Mouse (Mus musculus): ENCODE measurements around the gene Psen2. TPM values are rescaled to one million over a fixed set of nuclear protein-coding genes. Genes with fewer than 3 reads are reported as not detected.

Psen2 gene
- polyA plus RNA-seq, 1 experiment from 2014 or later: 31.3 TPM

GRCm38 (mm10) chr1:180185877-180186276, 77.4 kb downstream of the Psen2 start:
- WGBS: 65% methylated on average over 5 of the region's 5 CpGs
- Histone ChIP-seq H3K27ac (ENCODE audit: low read depth, low read length) (no peak overlapping the region), H3K4me1 (replicated peaks; ENCODE audit: control insufficient read depth, insufficient read depth, low read length) (peaks cover 14% of the 10 kb centered on the region), H3K9ac (ENCODE audit: low read depth, low read length) (no peak overlapping the region), H3K36me3 (ENCODE audit: control insufficient read depth, insufficient read depth, low read length) (no peaks in the 10 kb centered on the region), H3K27me3 (replicated peaks; ENCODE audit: control insufficient read depth, insufficient read depth, low read length) (no peaks in the 10 kb centered on the region), H3K9me3 (ENCODE audit: control insufficient read depth, low read length) (no peaks in the 10 kb centered on the region), H3K4me3 (ENCODE audit: low read depth, low read length) (no peak overlapping the region), H3K4me2 (no peak overlapping the region)
- DNase-seq (ENCODE audit: low spot score) (no peak), ATAC-seq (replicated peaks; ENCODE audit: low FRiP score) (no peak)

GRCm38 (mm10) chr1:180184768-180185167, 78.5 kb downstream of the Psen2 start:
- no peaks in the 10 kb centered on the region for H3K36me3 ChIP-seq (ENCODE audit: control insufficient read depth, insufficient read depth, low read length)
- no peaks in the 10 kb centered on the region for H3K27me3 ChIP-seq (replicated peaks; ENCODE audit: control insufficient read depth, insufficient read depth, low read length)
- no peak for DNase-seq (ENCODE audit: low spot score)
- ATAC-seq (replicated peaks; ENCODE audit: low FRiP score): peak; percentile 89
- no peak overlapping the region for H3K4me3 ChIP-seq (ENCODE audit: low read depth, low read length)
- H3K4me2 ChIP-seq: peak overlapping the region; percentile 30; the same call in 1 of the 2 replicates
- H3K27ac ChIP-seq (ENCODE audit: low read depth, low read length): no peak overlapping the region
- H3K4me1 ChIP-seq (replicated peaks; ENCODE audit: control insufficient read depth, insufficient read depth, low read length): peaks cover 14% of the 10 kb centered on the region
- 27% methylated on average over 7 of the region's 7 CpGs for WGBS
- H3K9ac ChIP-seq (ENCODE audit: low read depth, low read length): no peak overlapping the region
- no peaks in the 10 kb centered on the region for H3K9me3 ChIP-seq (ENCODE audit: control insufficient read depth, low read length)

- Histone ChIP-seq H3K27ac (ENCODE audit: low read depth, low read length) (no peak overlapping the region), H3K4me3 (ENCODE audit: low read depth, low read length) (no peak overlapping the region), H3K27me3 (replicated peaks; ENCODE audit: control insufficient read depth, insufficient read depth, low read length) (no peaks in the 10 kb centered on the region), H3K4me1 (replicated peaks; ENCODE audit: control insufficient read depth, insufficient read depth, low read length) (peaks cover 14% of the 10 kb centered on the region), H3K36me3 (ENCODE audit: control insufficient read depth, insufficient read depth, low read length) (no peaks in the 10 kb centered on the region), H3K4me2 (no peak overlapping the region), H3K9ac (ENCODE audit: low read depth, low read length) (no peak overlapping the region), H3K9me3 (ENCODE audit: control insufficient read depth, low read length) (no peaks in the 10 kb centered on the region)
- DNase-seq (ENCODE audit: low spot score): no peak
- 83% methylated on average over 6 of the region's 6 CpGs for WGBS
- no peak for ATAC-seq (replicated peaks; ENCODE audit: low FRiP score)
Measured at GRCm38 (mm10) chr1:180183525-180184159, 79.6 kb downstream of the Psen2 start.

- DNase-seq (ENCODE audit: low spot score) (no peak), ATAC-seq (replicated peaks; ENCODE audit: low FRiP score) (no peak)
- Histone ChIP-seq H3K27me3 (replicated peaks; ENCODE audit: control insufficient read depth, insufficient read depth, low read length) (no peaks in the 10 kb centered on the region), H3K9me3 (ENCODE audit: control insufficient read depth, low read length) (no peaks in the 10 kb centered on the region), H3K9ac (ENCODE audit: low read depth, low read length) (no peak overlapping the region), H3K4me3 (ENCODE audit: low read depth, low read length) (no peak overlapping the region), H3K27ac (ENCODE audit: low read depth, low read length) (no peak overlapping the region), H3K4me2 (no peak overlapping the region), H3K4me1 (replicated peaks; ENCODE audit: control insufficient read depth, insufficient read depth, low read length) (peaks cover 14% of the 10 kb centered on the region), H3K36me3 (ENCODE audit: control insufficient read depth, insufficient read depth, low read length) (no peaks in the 10 kb centered on the region)
- WGBS: 66% methylated on average over 3 of the region's 3 CpGs
Measured at GRCm38 (mm10) chr1:180182731-180183130, 80.5 kb downstream of the Psen2 start.

GRCm38 (mm10) chr1:180181966-180182319, 81.3 kb downstream of the Psen2 start:
- no peak for DNase-seq (ENCODE audit: low spot score)
- Histone ChIP-seq H3K4me3 (ENCODE audit: low read depth, low read length) (no peak overlapping the region), H3K27me3 (replicated peaks; ENCODE audit: control insufficient read depth, insufficient read depth, low read length) (no peaks in the 10 kb centered on the region), H3K27ac (ENCODE audit: low read depth, low read length) (no peak overlapping the region), H3K4me1 (replicated peaks; ENCODE audit: control insufficient read depth, insufficient read depth, low read length) (peaks cover 14% of the 10 kb centered on the region), H3K4me2 (no peak overlapping the region), H3K9ac (ENCODE audit: low read depth, low read length) (no peak overlapping the region), H3K36me3 (ENCODE audit: control insufficient read depth, insufficient read depth, low read length) (no peaks in the 10 kb centered on the region), H3K9me3 (ENCODE audit: control insufficient read depth, low read length) (no peaks in the 10 kb centered on the region)
- WGBS: 84% methylated on average over 9 of the region's 9 CpGs
- ATAC-seq (replicated peaks; ENCODE audit: low FRiP score): no peak

GRCm38 (mm10) chr1:180181304-180181965, 81.8 kb downstream of the Psen2 start:
- 83% methylated on average over 7 of the region's 7 CpGs for WGBS
- Histone ChIP-seq H3K9me3 (ENCODE audit: control insufficient read depth, low read length) (no peaks in the 10 kb centered on the region), H3K4me2 (no peak overlapping the region), H3K27ac (ENCODE audit: low read depth, low read length) (no peak overlapping the region), H3K4me1 (replicated peaks; ENCODE audit: control insufficient read depth, insufficient read depth, low read length) (peaks cover 14% of the 10 kb centered on the region), H3K27me3 (replicated peaks; ENCODE audit: control insufficient read depth, insufficient read depth, low read length) (no peaks in the 10 kb centered on the region), H3K36me3 (ENCODE audit: control insufficient read depth, insufficient read depth, low read length) (no peaks in the 10 kb centered on the region), H3K4me3 (ENCODE audit: low read depth, low read length) (no peak overlapping the region), H3K9ac (ENCODE audit: low read depth, low read length) (no peak overlapping the region)
- no peak for DNase-seq (ENCODE audit: low spot score)
- ATAC-seq (replicated peaks; ENCODE audit: low FRiP score): no peak

- Histone ChIP-seq H3K4me1 (replicated peaks; ENCODE audit: control insufficient read depth, insufficient read depth, low read length) (peaks cover 8% of the 10 kb centered on the region; the same call in 1 of the 2 replicates), H3K4me3 (ENCODE audit: low read depth, low read length) (no peak overlapping the region), H3K4me2 (no peak overlapping the region), H3K9me3 (ENCODE audit: control insufficient read depth, low read length) (no peaks in the 10 kb centered on the region), H3K36me3 (ENCODE audit: control insufficient read depth, insufficient read depth, low read length) (no peaks in the 10 kb centered on the region), H3K27ac (ENCODE audit: low read depth, low read length) (no peak overlapping the region), H3K27me3 (replicated peaks; ENCODE audit: control insufficient read depth, insufficient read depth, low read length) (no peaks in the 10 kb centered on the region), H3K9ac (ENCODE audit: low read depth, low read length) (no peak overlapping the region)
- ATAC-seq (replicated peaks; ENCODE audit: low FRiP score) (no peak), DNase-seq (ENCODE audit: low spot score) (no peak)
- 90% methylated on average over 2 of the region's 2 CpGs for WGBS
Measured at GRCm38 (mm10) chr1:180179840-180180239, 83.4 kb downstream of the Psen2 start.

- no peak overlapping the region for H3K9ac ChIP-seq (ENCODE audit: low read depth, low read length)
- no peaks in the 10 kb centered on the region for H3K36me3 ChIP-seq (ENCODE audit: control insufficient read depth, insufficient read depth, low read length)
- H3K4me2 ChIP-seq: no peak overlapping the region
- no peaks in the 10 kb centered on the region for H3K27me3 ChIP-seq (replicated peaks; ENCODE audit: control insufficient read depth, insufficient read depth, low read length)
- 0 out of 2 replicates have a peak, but pooled peaks cover 6% of the 10 kb centered on the region for H3K4me1 ChIP-seq (replicated peaks; ENCODE audit: control insufficient read depth, insufficient read depth, low read length)
- DNase-seq (ENCODE audit: low spot score) (no peak), ATAC-seq (replicated peaks; ENCODE audit: low FRiP score) (no peak)
- H3K4me3 ChIP-seq (ENCODE audit: low read depth, low read length): no peak overlapping the region
- no peak overlapping the region for H3K27ac ChIP-seq (ENCODE audit: low read depth, low read length)
- WGBS: 92% methylated on average over 4 of the region's 4 CpGs
- H3K9me3 ChIP-seq (ENCODE audit: control insufficient read depth, low read length): no peaks in the 10 kb centered on the region
Measured at GRCm38 (mm10) chr1:180179100-180179499, 84.1 kb downstream of the Psen2 start.

- no peak overlapping the region for H3K27ac ChIP-seq (ENCODE audit: low read depth, low read length)
- ATAC-seq (replicated peaks; ENCODE audit: low FRiP score): no peak
- 86% methylated on average over 9 of the region's 9 CpGs for WGBS
Measured at GRCm38 (mm10) chr1:180178340-180178739, 84.9 kb downstream of the Psen2 start.

More at GRCm38 (mm10) chr1:180178340-180178739, 84.9 kb downstream of the Psen2 start:
- no peak overlapping the region for H3K9ac ChIP-seq (ENCODE audit: low read depth, low read length)
- no peak overlapping the region for H3K4me3 ChIP-seq (ENCODE audit: low read depth, low read length)
- no peak for DNase-seq (ENCODE audit: low spot score)
- H3K27me3 ChIP-seq (replicated peaks; ENCODE audit: control insufficient read depth, insufficient read depth, low read length): no peaks in the 10 kb centered on the region
- 0 out of 2 replicates have a peak, but pooled peaks cover 6% of the 10 kb centered on the region for H3K4me1 ChIP-seq (replicated peaks; ENCODE audit: control insufficient read depth, insufficient read depth, low read length)
- H3K9me3 ChIP-seq (ENCODE audit: control insufficient read depth, low read length): no peaks in the 10 kb centered on the region
- no peak overlapping the region for H3K4me2 ChIP-seq
- no peaks in the 10 kb centered on the region for H3K36me3 ChIP-seq (ENCODE audit: control insufficient read depth, insufficient read depth, low read length)
